Mouse (Mus musculus) liver, postnatal 0 days (tissue): ENCODE results near the gene Smim8. TPM values are rescaled to one million over a fixed set of nuclear protein-coding genes. Genes with fewer than 3 reads are reported as not detected.
"Not testable (repeated sequence)": the region's sequence is repeated elsewhere in the genome, so short reads cannot be mapped to it uniquely, and the experiment has no call there.

Source experiments
- ATAC-seq: fragments of 200-750 bp; cut with Nextera tagmentation; 2 replicates; pipeline ENCODE4 v1.8.0; 2017; ENCODE audit warnings: mild to moderate bottlenecking, moderate library complexity
- DNase-seq: peaks from one replicate; pipeline ENCODE4 v3.0.0-alpha.2; 2016
- H3K27ac ChIP-seq: fragments of 300-500 bp; sonication (generic); 2 replicates; pipeline ENCODE4 v1.5.1; 2014; ENCODE audit warnings: antibody characterized with exemption, moderate library complexity, mild to moderate bottlenecking, low read depth
- H3K27me3 ChIP-seq: fragments of 300-500 bp; sonication (generic); 2 replicates; pipeline ENCODE4 v1.6.1; 2014; ENCODE audit warnings: low read length, control low read depth, mixed read lengths; ENCODE audit not compliant: insufficient read depth
- H3K36me3 ChIP-seq: fragments of 300-500 bp; sonication (generic); replicated peaks from 2 replicates; pipeline ENCODE4 v1.6.1; 2014; ENCODE audit warnings: mild to moderate bottlenecking, control low read depth, low read length, moderate library complexity, mixed read lengths; ENCODE audit not compliant: insufficient read depth
- H3K4me1 ChIP-seq: fragments of 300-500 bp; sonication (generic); 2 replicates; pipeline ENCODE4 v1.6.1; 2014; ENCODE audit warnings: antibody characterized with exemption, mild to moderate bottlenecking, control low read depth; ENCODE audit not compliant: insufficient read depth
- H3K4me2 ChIP-seq: fragments of 300-500 bp; sonication (generic); 2 replicates; pipeline ENCODE4 v1.6.1; 2014; ENCODE audit warnings: low read depth, mild to moderate bottlenecking, low read length, moderate library complexity, mixed read lengths
- H3K4me3 ChIP-seq: fragments of 300-500 bp; sonication (generic); 2 replicates; pipeline ENCODE4 v1.5.1; 2014; ENCODE audit warnings: low read depth, low read length
- H3K9ac ChIP-seq: fragments of 300-500 bp; sonication (generic); replicated peaks from 2 replicates; pipeline ENCODE4 v1.6.1; 2014; ENCODE audit warnings: mild to moderate bottlenecking, moderate library complexity
- H3K9me3 ChIP-seq: fragments of 300-500 bp; sonication (generic); 2 replicates; pipeline ENCODE4 v1.6.1; 2016; ENCODE audit warnings: mild to moderate bottlenecking, control low read depth, low read length, mixed read lengths
- CTCF ChIP-seq: sonication (generic); IDR thresholded peaks from 2 replicates; pipeline ENCODE4 v1.5.1; 2016; ENCODE audit warnings: antibody characterized with exemption, low read depth
- EP300 ChIP-seq: IDR thresholded peaks from 2 replicates; pipeline ENCODE4 v1.6.1; 2016; ENCODE audit warnings: antibody characterized with exemption, low read depth, mild to moderate bottlenecking
- WGBS: fragments of 180-500 bp; shearing (Covaris S2); extraction: QIAGEN DNeasy Blood & Tissue Kit; methylation state at CpG from one replicate; pipeline ENCODE4 v1.1.7; 2014; ENCODE audit not compliant: insufficient replicate concordance; 5-methylcytosine and 5-hydroxymethylcytosine counted together
- polyA plus RNA-seq: library from polyadenylated mRNA; unstranded; fragments of >200 nt; fragmentation: Nextera tagmentation; extraction: Ambion mirVana; gene quantifications from 2 replicates; pipeline ENCODE4 v1.2.1, GENCODE M21; 2015

The Smim8 gene
- polyA plus RNA-seq, 1 experiment from 2014 or later = 34.5 TPM

DNA sequence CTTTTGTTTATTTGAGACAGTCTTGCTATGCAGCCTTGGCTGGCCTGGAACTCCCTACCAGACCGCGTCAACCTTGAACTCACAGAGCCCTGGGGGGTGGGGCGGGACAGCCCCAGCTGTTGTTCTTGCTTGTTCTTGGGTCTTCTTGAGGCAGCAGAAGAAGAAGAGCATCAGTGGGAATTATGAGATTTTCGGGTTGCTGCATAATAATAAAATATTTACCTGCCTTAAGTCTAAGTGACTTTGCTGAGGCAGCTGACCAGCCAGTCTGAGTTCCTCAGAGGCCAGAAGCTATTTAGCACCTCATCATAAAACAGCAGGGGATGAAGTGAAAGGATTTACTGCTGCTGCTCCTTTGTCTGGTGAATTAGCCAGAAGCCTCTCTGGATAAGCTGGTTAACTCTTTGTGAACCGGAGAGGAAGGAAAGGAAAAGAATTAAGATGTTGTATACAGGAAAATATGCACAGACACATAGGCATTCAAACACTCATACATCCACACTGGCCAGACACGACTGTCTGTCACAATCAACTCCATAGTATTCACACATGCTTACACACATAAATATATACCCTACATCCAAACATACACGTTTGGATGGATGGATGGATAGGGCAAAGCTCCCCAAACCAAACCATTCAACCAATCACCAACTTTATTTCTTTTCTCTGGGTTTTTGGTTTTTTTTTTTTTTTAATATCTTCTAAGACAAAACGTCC, 6.4 kb downstream of the Smim8 start:
- ATAC-seq (no peak), DNase-seq (no peak)
- peaks cover 3% of the 10 kb centered on the region for H3K4me1 ChIP-seq
- no peak overlapping the region for H3K9ac ChIP-seq
- H3K27me3 ChIP-seq = no peaks in the 10 kb centered on the region
- 54% methylated on average over 8 of the region's 8 CpGs for WGBS
- H3K9me3 ChIP-seq = no peaks in the 10 kb centered on the region
- no peak overlapping the region for H3K4me2 ChIP-seq
- TF ChIP-seq EP300 (no peak), CTCF (no peak)
- no peak overlapping the region for H3K27ac ChIP-seq
- no peak overlapping the region for H3K4me3 ChIP-seq
- H3K36me3 ChIP-seq = peaks cover 8% of the 10 kb centered on the region; the same call in 1 of the 2 replicates

DNA sequence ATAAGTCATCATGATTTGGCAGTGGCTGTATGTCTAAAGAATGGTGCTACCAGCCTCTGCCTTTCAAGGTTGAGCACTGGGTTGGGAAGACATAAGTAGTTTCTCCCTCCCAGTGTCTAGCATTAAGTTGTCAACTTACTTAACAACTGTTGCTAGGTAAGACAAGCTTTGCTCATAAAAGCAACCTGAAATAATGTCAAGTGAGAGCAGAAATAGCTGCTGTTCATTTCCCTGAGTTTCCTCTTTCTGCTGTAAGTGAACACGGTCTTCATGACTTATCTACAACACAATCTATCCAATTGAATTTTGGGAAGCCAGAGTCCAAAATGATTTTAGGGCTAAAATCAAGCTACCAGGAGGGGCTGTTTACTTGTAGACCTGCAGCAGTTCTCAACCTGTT, 22.1 kb downstream of the Smim8 start, which contains the start of gene Gm136:
TSS of gene Gm136 (minus strand) at position 101 of the 400 bp plus-strand sequence.
- no peaks in the 10 kb centered on the region for H3K36me3 ChIP-seq
- ATAC-seq (no peak), DNase-seq (no peak)
- no peaks in the 10 kb centered on the region for H3K4me1 ChIP-seq
- H3K4me3 ChIP-seq = no peak within 1 kb of the TSS
- no peak within 1 kb of the TSS for H3K27ac ChIP-seq
- TF ChIP-seq CTCF = no peak
- TF ChIP-seq EP300 = no peak
- no peak within 1 kb of the TSS for H3K4me2 ChIP-seq
- no peak within 1 kb of the TSS for H3K9ac ChIP-seq
- H3K9me3 ChIP-seq = no peaks in the 10 kb centered on the region
- 56% methylated on average over 1 of the region's 1 CpGs for WGBS
- no peaks in the 10 kb centered on the region for H3K27me3 ChIP-seq

DNA sequence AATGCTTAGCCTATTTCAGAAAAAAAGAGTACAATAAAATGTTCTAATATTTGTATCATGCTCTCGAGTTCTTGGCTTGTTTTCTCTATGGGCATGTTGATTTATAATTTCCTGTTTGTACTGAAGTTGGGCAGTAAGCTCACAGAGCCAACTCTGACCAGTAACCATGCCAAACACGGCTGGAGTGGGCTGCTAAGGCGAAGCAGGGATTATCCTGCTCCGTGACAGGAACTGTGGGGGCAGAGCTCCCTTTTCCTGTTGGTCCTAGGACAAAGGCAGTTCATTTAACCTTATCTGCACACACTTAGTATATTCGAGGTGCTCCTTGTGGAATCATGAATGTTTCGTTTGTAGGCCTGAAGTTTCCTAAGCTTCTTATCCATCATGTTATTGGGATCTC, 29.0 kb downstream of the Smim8 start:
- Histone ChIP-seq H3K4me1 (no peaks in the 10 kb centered on the region), H3K27ac (no peak overlapping the region), H3K9ac (no peak overlapping the region), H3K4me3 (no peak overlapping the region), H3K27me3 (no peaks in the 10 kb centered on the region), H3K36me3 (no peaks in the 10 kb centered on the region), H3K4me2 (no peak overlapping the region), H3K9me3 (no peaks in the 10 kb centered on the region)
- WGBS = 54% methylated on average over 6 of the region's 6 CpGs
- TF ChIP-seq EP300 (no peak), CTCF (no peak)
- ATAC-seq = no peak
- DNase-seq = no peak

DNA sequence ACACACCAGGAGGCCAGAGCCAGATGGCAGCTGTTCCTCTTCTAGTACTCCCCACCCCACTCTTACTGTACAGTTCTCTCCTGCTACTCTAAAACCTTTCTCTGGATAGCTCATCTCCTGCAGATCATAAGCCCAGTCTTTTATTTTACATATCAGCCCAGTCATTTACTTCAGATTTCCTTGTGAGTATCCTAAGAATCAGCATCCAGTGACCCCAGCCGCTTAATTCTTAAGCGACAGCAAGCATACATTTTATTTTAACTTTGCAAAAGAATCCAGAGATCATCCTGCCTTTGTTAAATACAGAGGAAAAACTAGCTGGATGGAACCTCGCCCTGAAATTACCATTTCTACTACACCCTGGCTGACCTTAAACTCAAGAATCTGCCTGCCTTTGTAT, 43.8 kb downstream of the Smim8 start:
- Histone ChIP-seq H3K4me2 (no peak overlapping the region), H3K27ac (no peak overlapping the region), H3K4me3 (no peak overlapping the region), H3K36me3 (no peaks in the 10 kb centered on the region), H3K27me3 (peaks cover 7% of the 10 kb centered on the region; the same call in 1 of the 2 replicates), H3K4me1 (peaks cover 7% of the 10 kb centered on the region; the same call in 1 of the 2 replicates), H3K9me3 (no peaks in the 10 kb centered on the region), H3K9ac (no peak overlapping the region)
- DNase-seq = no peak
- ATAC-seq = no peak
- 69% methylated on average over 3 of the region's 3 CpGs for WGBS
- TF ChIP-seq EP300 = no peak
- no peak for TF ChIP-seq CTCF

DNA sequence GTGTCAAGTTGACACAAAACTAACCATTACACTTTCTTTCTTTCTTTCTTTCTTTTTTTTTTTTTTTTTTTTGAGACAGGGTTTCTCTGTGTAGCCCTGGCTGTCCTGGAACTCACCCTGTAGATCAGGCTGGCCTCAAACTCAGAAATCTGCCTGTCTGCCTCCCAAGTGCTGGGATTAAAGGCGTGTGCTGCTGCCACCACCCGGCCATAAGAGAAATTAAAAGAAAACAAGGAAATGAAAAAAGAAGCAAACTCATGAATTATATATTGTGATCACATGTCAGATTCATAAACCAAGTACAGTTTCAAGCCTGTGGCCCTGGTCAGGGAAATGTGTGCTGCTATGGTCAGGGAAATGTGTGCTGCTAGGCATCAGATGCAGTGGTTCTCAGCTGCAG, 44.8 kb downstream of the Smim8 start:
- peak; percentile 44; the same call in 1 of the 2 replicates for TF ChIP-seq CTCF
- not testable (repeated sequence) for H3K27ac ChIP-seq, H3K36me3 ChIP-seq, DNase-seq, H3K9ac ChIP-seq, H3K4me1 ChIP-seq, H3K9me3 ChIP-seq, H3K27me3 ChIP-seq, ATAC-seq, H3K4me2 ChIP-seq, H3K4me3 ChIP-seq
- 17% methylated on average over 2 of the region's 2 CpGs for WGBS

DNA sequence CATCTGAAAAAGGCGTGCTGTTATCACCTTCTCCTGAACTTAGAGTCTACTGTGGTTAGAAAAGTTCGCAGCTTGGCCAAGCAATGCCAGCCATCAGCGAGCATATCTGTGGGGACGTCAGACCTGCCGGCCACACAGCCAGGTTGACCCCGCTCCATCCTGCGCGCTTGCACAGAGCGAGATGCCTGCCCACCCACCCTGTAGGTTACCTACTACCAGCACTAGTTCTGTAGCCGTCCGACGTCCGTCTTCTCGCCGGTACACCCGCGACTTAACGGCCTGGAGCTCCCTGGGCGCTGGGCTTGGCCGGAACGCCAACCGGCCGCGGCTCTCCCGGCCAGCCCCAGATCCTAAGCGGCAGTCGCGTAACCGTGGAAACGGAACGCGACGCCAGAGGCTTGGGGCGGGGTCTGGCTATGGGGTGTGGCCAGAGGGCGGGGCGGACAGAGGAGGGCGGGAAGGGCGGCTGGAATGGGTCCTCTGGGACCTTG, 48.3 kb downstream of the Smim8 start, which contains the start of gene Cfap206:
TSS of gene Cfap206 (minus strand) at position 356 of the 491 bp plus-strand sequence.
- Histone ChIP-seq H3K4me2 (peak within 1 kb of the TSS; percentile 83), H3K9ac (peak within 1 kb of the TSS; percentile 35; the same call in 1 of the 2 replicates), H3K36me3 (no peaks in the 10 kb centered on the region), H3K27ac (no peak within 1 kb of the TSS), H3K4me1 (peaks cover 7% of the 10 kb centered on the region; the same call in 1 of the 2 replicates), H3K27me3 (peaks cover 10% of the 10 kb centered on the region; the same call in 1 of the 2 replicates), H3K9me3 (no peaks in the 10 kb centered on the region), H3K4me3 (peak within 1 kb of the TSS; percentile 45)
- peak; percentile 91 for ATAC-seq
- DNase-seq = peak; percentile 79
- TF ChIP-seq EP300 = no peak
- TF ChIP-seq CTCF = no peak
- WGBS = under 1% methylated on average over 38 of the region's 38 CpGs

DNA sequence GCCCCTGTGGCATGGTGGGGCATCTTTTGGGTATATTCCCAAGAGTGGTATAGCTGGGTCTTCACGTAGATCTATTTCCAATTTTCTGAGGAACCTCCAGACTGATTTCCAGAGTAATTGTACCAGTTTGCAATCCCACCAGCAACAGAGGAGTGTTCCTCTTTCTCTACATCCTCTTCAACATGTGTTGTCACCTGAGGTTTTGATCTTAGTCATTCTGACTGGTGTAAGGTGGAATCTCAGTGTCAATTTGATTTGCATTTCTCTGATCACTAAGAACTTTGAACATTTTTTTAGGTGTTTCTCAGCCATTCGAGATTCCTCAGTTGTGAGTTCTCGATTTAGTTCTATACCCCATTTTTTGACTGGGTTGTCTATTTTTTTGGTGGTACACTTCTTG, 52.5 kb downstream of the Smim8 start:
- not testable (repeated sequence) for H3K9ac ChIP-seq, H3K27ac ChIP-seq, H3K36me3 ChIP-seq, ATAC-seq, DNase-seq, H3K4me3 ChIP-seq, H3K27me3 ChIP-seq, H3K4me2 ChIP-seq, H3K9me3 ChIP-seq, H3K4me1 ChIP-seq
- WGBS = 73% methylated on average over 3 of the region's 3 CpGs
